Mouse (Mus musculus) CD4-positive, CD25-positive, alpha-beta regulatory T cell, adult 4 months (primary cell): Measurements from ENCODE around the gene Gm16485. TPM values are rescaled to one million over a fixed set of nuclear protein-coding genes. Genes with fewer than 3 reads are reported as not detected.

Experiments used
- ATAC-seq: one replicate; pipeline ENCODE4 v1.8.0; 2017
- polyA plus RNA-seq, 2 experiments: library from polyadenylated mRNA; unstranded; fragments of 100-300 nt; shearing (Covaris generic); gene quantifications; one replicate each; pipeline ENCODE4 v1.2.1; 2017

Gene Gm16485
- polyA plus RNA-seq, result not detected

DNA sequence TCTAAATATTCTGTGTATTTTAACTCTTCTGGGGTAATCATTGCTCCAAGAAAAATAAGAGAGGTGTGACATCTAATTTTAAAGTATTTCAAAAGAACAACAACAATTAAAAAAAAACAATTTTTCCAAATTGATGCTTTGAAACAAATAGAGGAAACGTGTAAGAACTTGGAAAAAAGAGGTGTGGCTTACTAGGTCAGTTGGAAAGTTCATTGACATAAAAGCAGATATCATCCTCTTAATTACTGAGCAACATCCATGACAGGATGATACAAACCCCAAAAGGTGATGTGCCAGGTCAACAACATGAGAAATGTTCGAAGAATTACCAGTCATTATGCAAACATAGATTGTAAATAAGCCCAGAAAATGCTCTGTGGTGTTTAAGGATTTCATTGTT lies at the start of gene Gm16485:
Gm16485 (plus strand) TSS at position 301 of the 400 bp plus-strand sequence.
- ATAC-seq, result no peak

DNA sequence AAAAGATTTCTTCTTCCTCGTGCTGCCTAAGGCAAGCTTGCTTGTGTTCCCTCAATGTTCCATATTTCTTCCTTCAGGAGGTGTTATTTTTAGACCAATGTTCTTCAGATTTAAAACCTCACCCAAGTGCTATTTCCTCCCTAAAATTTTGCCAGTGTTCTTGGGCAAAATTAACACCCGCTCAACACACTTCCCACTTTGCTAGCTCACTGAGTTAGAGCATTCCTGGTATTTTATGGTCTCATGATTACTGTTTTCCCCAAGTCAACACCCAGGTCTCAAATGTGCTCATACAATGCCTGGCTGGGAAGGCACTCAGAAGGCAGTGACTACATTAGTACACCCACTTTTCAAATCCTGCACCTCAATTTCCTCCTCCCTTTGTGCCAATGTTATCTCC lies 44.0 kb upstream of the Gm16485 start:
- no peak for ATAC-seq

DNA sequence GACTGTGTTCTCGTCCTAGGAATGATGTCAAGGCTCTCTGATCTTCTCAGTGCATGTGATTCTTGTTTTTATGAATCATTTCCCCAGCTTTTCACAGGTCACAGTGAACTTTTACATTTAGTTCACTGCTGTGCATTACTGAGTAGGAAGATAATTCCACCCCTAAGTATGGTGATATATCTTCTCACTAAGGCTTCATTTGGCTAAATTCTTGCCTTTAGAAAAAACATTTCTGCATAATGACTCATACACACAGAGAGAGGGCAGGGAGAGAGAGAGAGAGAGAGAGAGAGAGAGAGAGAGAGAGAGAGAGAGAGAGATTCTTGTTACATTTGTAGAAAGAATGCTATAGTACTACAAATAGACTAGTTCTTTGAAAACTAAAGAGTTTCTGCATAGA lies 33.8 kb upstream of the Gm16485 start:
- no peak for ATAC-seq

DNA sequence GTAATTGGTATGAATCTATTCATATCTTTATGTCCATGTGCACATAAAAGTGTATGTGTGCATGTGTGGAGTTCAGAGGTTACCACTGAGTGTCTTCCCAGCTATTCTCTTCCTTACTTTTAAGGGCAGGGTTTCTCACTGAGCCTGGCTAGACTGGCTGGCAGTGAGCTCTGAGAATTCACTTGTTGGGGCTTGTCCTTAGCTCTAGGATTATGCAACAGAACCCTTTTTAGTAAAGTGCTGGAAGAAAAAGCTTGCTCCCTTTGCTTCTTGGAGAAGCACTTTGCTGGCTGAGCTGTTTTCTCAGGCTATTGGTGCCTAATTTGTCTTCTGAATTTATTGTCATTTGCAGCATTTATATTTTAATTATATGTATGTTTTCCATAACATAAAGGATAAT lies 18.3 kb upstream of the Gm16485 start:
- ATAC-seq, result no peak

DNA sequence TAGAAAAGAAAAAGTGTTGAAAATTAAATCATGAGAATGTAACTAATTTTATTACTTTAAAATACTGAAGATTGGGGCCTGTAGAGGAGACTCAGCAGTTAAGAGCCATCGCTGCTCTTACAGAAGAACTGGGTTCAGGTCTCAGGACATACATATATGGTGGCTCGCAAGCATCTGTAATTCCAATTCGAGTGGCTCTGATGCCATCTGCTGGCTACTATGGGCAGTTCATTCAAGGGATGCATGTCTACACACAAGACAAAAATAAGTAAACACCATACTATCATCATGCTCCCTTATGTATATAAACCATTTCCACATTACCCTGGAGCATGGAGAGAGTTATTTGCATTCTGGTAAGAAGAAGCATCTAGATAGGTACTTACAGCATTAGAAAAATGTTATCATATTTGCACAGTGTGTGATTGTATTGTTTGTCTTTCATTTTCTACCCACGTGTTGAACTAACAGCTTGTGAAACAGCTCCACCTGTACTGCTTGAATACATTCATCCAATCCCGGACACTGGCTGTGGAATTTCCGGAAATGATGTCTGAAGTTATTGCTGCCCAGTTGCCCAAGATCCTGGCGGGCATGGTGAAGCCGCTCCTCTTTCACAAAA lies 7.0 kb upstream of the Gm16485 start:
- ATAC-seq, result no peak

DNA sequence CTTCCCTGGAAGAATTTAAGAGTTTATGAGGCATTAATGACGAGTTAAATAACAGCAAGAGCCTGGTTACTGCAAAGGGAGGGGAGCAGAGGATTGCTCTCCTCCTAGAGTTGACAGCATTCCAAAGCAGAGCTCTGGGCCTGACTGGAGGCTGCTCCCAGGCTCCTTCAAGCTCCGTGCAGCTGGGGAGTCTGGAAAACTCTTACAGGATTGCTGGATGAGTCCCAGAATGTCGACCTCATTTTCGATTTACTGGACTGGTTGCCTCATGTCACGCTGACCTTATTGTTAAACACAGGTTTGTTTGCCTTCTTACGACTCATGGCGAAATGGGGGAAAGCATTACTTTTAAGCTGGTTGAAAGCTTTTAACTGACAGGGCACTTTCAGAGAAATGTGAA lies 1.4 kb upstream of the Gm16485 start:
- no peak for ATAC-seq

DNA sequence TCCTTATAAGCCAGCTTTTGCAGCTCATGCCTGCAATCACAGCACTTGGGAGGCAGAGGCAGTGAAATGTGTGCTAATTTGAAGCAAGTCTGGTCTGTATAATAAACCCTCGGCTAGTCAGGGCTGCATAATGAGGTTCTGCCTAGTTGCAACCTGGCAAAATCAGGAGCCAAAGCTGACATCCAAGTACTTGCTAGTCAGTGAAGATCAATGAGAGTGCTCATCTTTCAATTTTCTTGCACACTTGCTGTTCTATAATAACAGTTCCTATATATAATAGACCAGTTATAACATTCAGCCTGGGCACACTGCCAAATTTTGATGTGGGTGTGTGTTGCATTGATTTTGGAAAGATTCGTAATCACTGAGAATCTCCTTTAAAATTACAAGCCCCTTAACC lies 6.2 kb downstream of the Gm16485 start:
- ATAC-seq, result no peak

DNA sequence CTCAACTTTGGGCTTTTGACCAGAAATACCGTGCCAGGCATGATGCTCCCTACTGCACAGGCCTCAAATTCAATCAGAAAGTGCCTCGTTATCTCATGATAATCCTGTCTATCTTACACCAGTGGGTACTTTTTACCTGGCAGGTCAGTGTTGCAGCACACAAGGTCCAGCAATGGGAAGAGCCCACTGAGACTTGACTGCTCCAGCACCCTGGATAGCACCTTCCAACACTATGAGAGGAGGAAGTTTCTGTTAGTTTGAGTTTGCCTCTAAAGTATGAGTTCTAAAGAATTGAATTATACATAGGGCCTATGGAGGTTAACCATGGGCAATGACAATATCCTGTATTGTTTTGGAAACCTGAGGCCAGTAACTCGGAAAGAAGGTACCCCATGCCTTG lies 10.7 kb downstream of the Gm16485 start:
- ATAC-seq, result no peak

DNA sequence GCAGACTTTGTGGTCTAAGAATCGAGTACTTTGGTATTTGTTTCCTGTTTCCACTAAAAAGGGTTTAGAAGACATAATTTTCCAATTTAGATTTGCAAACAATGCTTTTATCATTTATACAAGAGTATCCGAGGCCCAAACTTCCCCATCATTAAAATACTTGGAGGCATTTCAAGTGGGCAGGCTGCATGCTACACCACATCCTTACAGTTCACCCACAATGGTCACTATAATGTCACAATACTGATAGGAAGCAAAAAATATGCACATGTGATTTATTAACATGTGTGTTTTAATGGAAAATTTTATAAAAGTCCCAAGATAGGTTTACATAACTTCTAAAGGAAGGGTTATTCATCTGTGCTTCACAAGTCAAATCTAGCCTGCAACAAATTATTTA lies 24.9 kb downstream of the Gm16485 start:
- ATAC-seq, result no peak

DNA sequence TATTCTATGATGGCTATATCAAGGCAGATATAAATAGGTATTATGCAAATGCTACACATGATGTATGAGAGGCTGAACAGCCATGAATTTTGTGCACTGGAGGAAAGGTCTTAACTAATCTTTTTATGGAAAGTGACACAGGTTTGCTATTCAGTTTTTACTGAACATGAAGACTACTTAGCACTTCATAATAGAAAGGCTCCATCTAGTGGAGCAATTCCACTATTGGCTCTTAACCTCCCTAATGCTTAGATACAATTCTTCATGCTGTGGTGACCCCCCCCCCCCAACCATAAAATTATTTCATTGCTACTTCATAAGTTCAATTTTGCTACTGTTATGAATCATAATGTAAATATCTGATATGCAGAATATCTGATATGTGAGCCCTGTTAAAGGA lies 29.6 kb downstream of the Gm16485 start:
- ATAC-seq, result no peak

DNA sequence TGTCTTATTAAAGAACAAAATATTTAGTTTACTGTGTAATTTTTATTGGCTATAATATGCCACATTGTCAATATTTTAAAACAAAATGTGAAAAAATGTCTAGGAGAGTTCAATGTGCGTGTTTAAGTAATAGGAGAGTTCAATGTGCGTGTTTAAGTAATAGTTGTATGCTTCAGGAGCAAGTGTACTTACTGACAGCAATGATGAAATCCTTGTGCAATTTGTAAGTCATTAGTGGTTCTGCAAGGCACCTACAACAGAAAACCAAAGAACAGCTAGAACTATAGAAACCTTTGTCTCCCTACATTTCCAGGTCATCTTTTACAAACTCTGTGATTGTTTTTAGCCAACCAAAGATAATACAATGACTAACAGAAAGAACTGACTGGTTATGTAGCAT lies 43.5 kb downstream of the Gm16485 start:
- no peak for ATAC-seq

Other genes starting within 250 kb of the Gm16485 start
- gene Pgr, start 72.0 kb upstream of the Gm16485 start, polyA plus RNA-seq, result not detected